Mouse (Mus musculus) intestine, embryonic 15.5 days (tissue): ENCODE results near the gene Apon. TPM values are rescaled to one million over a fixed set of nuclear protein-coding genes. Genes with fewer than 3 reads are reported as not detected.
A peak's percentile ranks its signal among the peaks of the same experiment; 100 is the strongest.

Experiments
- ATAC-seq: fragments of 200-750 bp; cut with Nextera tagmentation; 2 replicates; pipeline ENCODE4 v1.8.0; 2017; ENCODE audit warnings: moderate TSS enrichment, moderate library complexity
- H3K27ac ChIP-seq: fragments of 300-500 bp; sonication (generic); 2 replicates; pipeline ENCODE4 v1.5.1; 2015; ENCODE audit warnings: mild to moderate bottlenecking, inconsistent platforms
- H3K27me3 ChIP-seq: fragments of 300-500 bp; sonication (generic); replicated peaks from 2 replicates; pipeline ENCODE4 v1.6.1; 2015; ENCODE audit warnings: inconsistent platforms
- H3K36me3 ChIP-seq: fragments of 300-500 bp; sonication (generic); 2 replicates; pipeline ENCODE4 v1.6.1; 2015; ENCODE audit warnings: inconsistent platforms
- H3K4me1 ChIP-seq: fragments of 300-500 bp; sonication (generic); replicated peaks from 2 replicates; pipeline ENCODE4 v1.6.1; 2015; ENCODE audit warnings: inconsistent platforms
- H3K4me2 ChIP-seq: fragments of 300-500 bp; sonication (generic); replicated peaks from 2 replicates; pipeline ENCODE4 v1.6.1; 2015; ENCODE audit warnings: mild to moderate bottlenecking, inconsistent platforms
- H3K4me3 ChIP-seq: fragments of 300-500 bp; sonication (generic); replicated peaks from 2 replicates; pipeline ENCODE4 v1.5.1; 2015; ENCODE audit warnings: inconsistent platforms
- H3K9ac ChIP-seq: fragments of 300-500 bp; sonication (generic); 2 replicates; pipeline ENCODE4 v1.6.1; 2015; ENCODE audit warnings: inconsistent platforms
- H3K9me3 ChIP-seq: fragments of 300-500 bp; sonication (generic); 2 replicates; pipeline ENCODE4 v1.6.1; 2016; ENCODE audit warnings: inconsistent platforms
- WGBS: fragments of 180-500 bp; shearing (Covaris S2); methylation state at CpG from one replicate; pipeline ENCODE4 v1.1.7; 2015; 5-methylcytosine and 5-hydroxymethylcytosine counted together
- polyA plus RNA-seq: library from polyadenylated mRNA; unstranded; fragments of >200 nt; fragmentation: Nextera tagmentation; extraction: Ambion mirVana; gene quantifications from 2 replicates; pipeline ENCODE4 v1.2.1, GENCODE M21; 2015

Apon gene
- polyA plus RNA-seq, 1 experiment from 2014 or later, result 0.26 TPM

DNA sequence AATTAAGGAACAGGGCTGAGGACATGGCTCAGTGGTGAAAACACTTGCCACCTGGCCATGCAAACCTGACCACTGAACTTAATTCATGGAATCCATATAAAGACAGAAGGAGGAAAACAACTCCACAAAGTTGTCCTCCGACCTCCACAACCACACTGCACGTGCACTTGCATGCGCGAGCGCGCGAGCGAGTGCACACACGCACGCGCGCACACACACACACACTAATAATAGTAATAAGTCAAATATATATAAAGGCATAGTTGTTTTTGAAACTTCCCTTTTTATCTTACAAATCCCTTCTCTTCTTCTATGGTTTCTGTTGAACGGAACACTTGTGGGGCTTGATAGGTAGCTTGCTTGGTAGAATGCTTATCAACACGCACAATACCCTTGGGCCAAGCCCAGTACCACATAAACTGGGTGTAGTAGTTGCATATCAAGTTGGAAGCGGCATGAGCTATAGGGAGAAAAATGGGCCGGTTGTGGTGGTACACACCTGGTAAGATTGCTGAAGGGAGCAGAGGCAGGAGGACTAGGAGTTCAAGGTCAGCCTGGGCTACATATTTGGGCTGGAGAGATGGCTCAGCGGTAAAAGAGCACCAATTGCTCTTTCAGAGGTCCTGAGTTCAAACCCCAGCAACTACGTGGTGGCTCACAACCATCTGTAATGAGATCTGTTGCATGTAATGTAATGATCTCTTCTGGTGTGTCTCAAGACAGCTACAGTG, 35.3 kb upstream of the Apon start:
- Histone ChIP-seq H3K27me3 (no peaks in the 10 kb centered on the region), H3K4me1 (no peaks in the 10 kb centered on the region), H3K9me3 (no peaks in the 10 kb centered on the region), H3K9ac (no peak overlapping the region), H3K36me3 (no peaks in the 10 kb centered on the region), H3K27ac (no peak overlapping the region), H3K4me2 (no peak overlapping the region), H3K4me3 (no peak overlapping the region)
- 93% methylated on average over 18 of the region's 18 CpGs for WGBS
- no peak for ATAC-seq

DNA sequence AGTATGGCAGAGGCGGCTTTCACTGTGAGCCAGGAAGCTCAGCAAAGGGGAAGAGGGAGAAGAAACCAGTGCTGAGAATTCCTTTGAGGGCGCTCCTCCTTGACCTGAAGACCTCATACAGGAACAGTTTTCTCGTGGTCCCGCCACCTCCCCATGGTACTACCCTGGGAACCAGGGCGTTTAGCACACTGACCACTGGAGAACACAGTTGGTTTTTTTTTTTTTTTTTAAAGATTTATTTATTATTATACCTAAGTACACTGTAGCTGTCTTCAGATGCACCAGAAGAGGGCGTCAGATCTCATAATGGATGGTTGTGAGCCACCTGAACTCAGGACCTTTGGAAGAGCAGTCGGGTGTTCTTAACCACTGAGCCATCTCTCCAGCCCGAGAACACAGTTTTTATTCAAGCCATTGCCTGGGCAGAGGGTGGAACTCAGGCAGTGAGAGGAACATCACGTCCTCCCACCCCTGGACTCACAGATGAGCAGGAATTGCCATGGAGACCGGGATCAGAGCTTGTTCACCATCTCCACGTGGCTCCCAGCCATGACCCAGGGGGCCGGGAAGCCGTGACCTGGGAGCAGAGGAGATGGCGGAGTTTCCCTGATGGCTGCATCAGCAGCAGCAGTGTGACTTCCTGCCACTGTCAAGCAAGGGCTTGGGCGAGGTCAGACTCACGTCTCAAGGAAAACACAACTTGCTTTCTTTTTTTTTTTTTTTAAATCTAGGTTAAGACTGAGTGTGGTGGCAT, 32.2 kb upstream of the Apon start:
- Histone ChIP-seq H3K4me3 (no peak overlapping the region), H3K9me3 (no peaks in the 10 kb centered on the region), H3K4me1 (0 out of 2 replicates have a peak, but pooled peaks cover 3% of the 10 kb centered on the region), H3K36me3 (no peaks in the 10 kb centered on the region), H3K4me2 (no peak overlapping the region), H3K27me3 (no peaks in the 10 kb centered on the region), H3K9ac (no peak overlapping the region), H3K27ac (no peak overlapping the region)
- no peak for ATAC-seq
- 59% methylated on average over 16 of the region's 16 CpGs for WGBS

DNA sequence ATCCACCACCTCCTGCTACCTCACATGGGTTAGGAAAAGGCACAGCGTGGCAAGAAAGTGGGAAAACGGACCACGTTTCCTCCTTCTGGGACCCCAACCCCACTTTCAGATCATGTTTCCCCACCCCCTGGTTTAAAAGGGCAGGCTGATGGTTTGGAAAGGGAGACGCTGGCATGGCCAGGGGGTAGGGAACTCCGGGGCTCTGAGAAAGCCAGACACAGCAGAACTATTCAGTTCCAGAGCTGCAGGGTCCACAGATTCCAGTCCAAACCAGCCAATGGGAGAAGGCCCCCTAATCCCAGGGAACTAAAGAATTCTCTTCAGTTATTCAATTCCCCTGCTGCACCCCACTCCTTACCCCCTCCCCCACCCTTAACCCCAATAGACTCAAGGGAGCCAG, 28.8 kb upstream of the Apon start:
- no peak overlapping the region for H3K27ac ChIP-seq
- no peaks in the 10 kb centered on the region for H3K9me3 ChIP-seq
- 50% methylated on average over 5 of the region's 5 CpGs for WGBS
- no peak overlapping the region for H3K9ac ChIP-seq
- no peak for ATAC-seq
- H3K4me2 ChIP-seq, result no peak overlapping the region
- H3K4me1 ChIP-seq, result 0 out of 2 replicates have a peak, but pooled peaks cover 3% of the 10 kb centered on the region
- no peak overlapping the region for H3K4me3 ChIP-seq
- no peaks in the 10 kb centered on the region for H3K27me3 ChIP-seq
- no peaks in the 10 kb centered on the region for H3K36me3 ChIP-seq

DNA sequence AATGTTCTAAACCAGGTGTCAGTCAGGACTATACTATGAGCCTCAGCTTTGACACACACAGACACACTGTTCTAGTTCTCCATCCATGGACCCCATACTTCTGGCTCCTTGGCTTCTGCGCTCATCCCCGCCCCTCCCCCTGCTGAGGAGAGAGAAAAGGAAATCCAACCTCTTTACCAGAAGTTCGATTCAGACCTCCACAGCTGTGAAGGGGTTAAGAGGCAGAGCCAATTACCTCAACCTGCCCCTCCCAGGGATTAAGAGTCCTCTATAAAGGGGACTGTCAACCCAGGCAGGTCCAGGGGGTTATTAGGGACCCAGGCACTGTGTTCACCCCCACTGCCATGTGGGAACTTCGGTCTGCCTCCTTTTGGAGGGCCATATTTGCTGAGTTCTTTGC, 28.4 kb upstream of the Apon start, which contains the start of gene Mip:
TSS of gene Mip (plus strand) at position 301 of the 400 bp plus-strand sequence.
- ATAC-seq, result no peak
- H3K9ac ChIP-seq, result no peak within 1 kb of the TSS; the same call in 1 of the 2 replicates
- H3K4me2 ChIP-seq, result no peak within 1 kb of the TSS
- H3K27me3 ChIP-seq, result no peaks in the 10 kb centered on the region
- whole genome bisulfite sequencing, result 53% methylated on average over 4 of the region's 4 CpGs
- no peak within 1 kb of the TSS for H3K4me3 ChIP-seq
- H3K4me1 ChIP-seq, result 0 out of 2 replicates have a peak, but pooled peaks cover 3% of the 10 kb centered on the region
- H3K9me3 ChIP-seq, result no peaks in the 10 kb centered on the region
- H3K27ac ChIP-seq, result no peak within 1 kb of the TSS
- H3K36me3 ChIP-seq, result no peaks in the 10 kb centered on the region

DNA sequence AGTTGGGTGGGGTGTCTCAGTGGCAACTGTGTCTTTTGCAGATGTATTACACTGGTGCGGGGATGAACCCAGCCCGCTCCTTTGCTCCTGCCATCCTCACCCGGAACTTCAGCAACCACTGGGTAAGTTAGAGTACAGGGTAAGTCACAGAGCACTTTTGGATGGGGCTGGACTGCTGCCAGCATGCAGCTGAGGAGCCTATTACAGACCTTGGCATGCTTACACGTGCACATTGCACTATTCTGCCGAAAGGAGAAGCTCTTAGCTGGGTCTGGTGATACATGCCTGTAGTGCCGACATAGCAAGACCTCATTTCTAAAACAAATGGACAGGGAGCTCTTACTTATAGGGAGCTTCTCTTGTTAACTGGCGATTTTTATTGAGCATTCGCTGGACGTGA, 26.3 kb upstream of the Apon start:
- Histone ChIP-seq H3K36me3 (no peaks in the 10 kb centered on the region), H3K27ac (no peak overlapping the region), H3K9ac (no peak overlapping the region), H3K4me1 (peaks cover 8% of the 10 kb centered on the region; the same call in 1 of the 2 replicates), H3K9me3 (no peaks in the 10 kb centered on the region), H3K27me3 (no peaks in the 10 kb centered on the region), H3K4me3 (no peak overlapping the region), H3K4me2 (no peak overlapping the region)
- ATAC-seq, result no peak
- WGBS, result 79% methylated on average over 9 of the region's 9 CpGs

DNA sequence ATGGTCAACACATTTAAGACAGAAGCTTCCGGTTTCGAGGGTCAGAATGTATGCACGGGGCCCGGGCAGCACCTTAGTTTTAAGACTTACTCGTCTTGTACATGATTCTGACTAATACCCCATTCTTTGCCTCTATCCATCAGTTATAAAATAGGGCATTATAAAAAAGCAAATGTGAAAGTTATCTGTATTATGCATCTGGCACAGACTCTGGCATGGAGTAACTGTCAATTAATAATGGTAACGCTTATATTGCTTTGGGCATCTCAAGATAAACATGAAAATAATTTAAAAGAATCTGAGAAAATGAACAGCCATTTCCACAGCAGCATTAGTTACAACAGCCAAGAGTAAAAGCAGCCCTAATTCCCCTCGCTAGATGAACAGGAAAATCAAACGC, 25.9 kb upstream of the Apon start:
- Histone ChIP-seq H3K4me3 (no peak overlapping the region), H3K27ac (no peak overlapping the region), H3K9me3 (no peaks in the 10 kb centered on the region), H3K36me3 (no peaks in the 10 kb centered on the region), H3K4me2 (no peak overlapping the region), H3K27me3 (no peaks in the 10 kb centered on the region), H3K4me1 (peaks cover 8% of the 10 kb centered on the region; the same call in 1 of the 2 replicates), H3K9ac (no peak overlapping the region)
- ATAC-seq, result no peak
- 90% methylated on average over 8 of the region's 8 CpGs for WGBS

DNA sequence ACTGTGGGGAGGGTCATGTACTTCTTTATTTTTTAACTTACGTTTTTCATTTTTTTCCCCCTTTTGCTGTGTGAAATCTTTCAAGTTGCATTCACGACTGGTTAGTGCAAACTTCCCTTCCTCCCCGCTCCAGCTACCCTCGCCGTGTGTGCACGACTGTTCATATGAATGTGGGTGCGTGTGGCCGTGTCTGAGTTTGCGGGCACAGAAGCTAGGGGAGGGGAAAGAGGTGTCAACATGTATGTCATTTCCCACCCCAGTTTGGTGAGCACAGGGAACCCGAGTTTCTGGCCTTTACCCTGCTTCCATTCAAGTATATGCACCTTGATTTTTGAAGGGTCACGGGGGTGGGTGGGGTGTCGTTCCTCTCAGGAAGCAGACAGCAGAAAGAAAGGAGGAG, 23.3 kb upstream of the Apon start:
- H3K36me3 ChIP-seq, result 0 out of 2 replicates have a peak, but pooled peaks cover 3% of the 10 kb centered on the region
- no peak overlapping the region for H3K4me2 ChIP-seq
- H3K9me3 ChIP-seq, result no peaks in the 10 kb centered on the region
- WGBS, result 71% methylated on average over 12 of the region's 12 CpGs
- H3K4me3 ChIP-seq, result no peak overlapping the region
- no peaks in the 10 kb centered on the region for H3K27me3 ChIP-seq
- ATAC-seq, result no peak
- H3K9ac ChIP-seq, result no peak overlapping the region
- H3K4me1 ChIP-seq, result peaks cover 8% of the 10 kb centered on the region; the same call in 1 of the 2 replicates
- no peak overlapping the region for H3K27ac ChIP-seq

DNA sequence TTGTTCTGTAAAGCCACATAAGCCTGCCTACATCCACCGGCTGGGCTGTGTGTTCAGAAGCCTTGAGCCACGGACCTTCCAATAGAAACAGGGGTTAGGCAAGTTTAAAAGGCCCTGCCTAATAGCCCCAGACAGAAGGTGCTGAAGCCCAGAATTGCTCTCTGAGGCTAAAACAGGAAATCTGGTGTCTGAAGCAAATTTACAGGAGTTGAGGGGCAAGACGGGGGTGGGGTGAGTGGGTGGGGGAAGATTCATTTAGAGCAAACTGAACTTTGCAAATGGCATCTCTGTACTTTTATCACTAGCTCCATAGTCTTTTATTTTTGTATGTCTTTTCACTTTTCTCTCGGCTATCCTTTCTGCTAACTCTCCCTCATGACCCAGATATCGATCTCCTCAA, 22.8 kb upstream of the Apon start:
- WGBS, result 5% methylated on average over 5 of the region's 5 CpGs
- peak overlapping the region; percentile 65; the same call in 1 of the 2 replicates for H3K9ac ChIP-seq
- no peak for ATAC-seq
- no peaks in the 10 kb centered on the region for H3K9me3 ChIP-seq
- H3K4me2 ChIP-seq, result peak overlapping the region; percentile 62
- 0 out of 2 replicates have a peak, but pooled peaks cover 4% of the 10 kb centered on the region for H3K36me3 ChIP-seq
- H3K27ac ChIP-seq, result peak overlapping the region; percentile 90
- peaks cover 5% of the 10 kb centered on the region; the same call in 1 of the 2 replicates for H3K4me1 ChIP-seq
- no peaks in the 10 kb centered on the region for H3K27me3 ChIP-seq
- peak overlapping the region; percentile 81 for H3K4me3 ChIP-seq

DNA sequence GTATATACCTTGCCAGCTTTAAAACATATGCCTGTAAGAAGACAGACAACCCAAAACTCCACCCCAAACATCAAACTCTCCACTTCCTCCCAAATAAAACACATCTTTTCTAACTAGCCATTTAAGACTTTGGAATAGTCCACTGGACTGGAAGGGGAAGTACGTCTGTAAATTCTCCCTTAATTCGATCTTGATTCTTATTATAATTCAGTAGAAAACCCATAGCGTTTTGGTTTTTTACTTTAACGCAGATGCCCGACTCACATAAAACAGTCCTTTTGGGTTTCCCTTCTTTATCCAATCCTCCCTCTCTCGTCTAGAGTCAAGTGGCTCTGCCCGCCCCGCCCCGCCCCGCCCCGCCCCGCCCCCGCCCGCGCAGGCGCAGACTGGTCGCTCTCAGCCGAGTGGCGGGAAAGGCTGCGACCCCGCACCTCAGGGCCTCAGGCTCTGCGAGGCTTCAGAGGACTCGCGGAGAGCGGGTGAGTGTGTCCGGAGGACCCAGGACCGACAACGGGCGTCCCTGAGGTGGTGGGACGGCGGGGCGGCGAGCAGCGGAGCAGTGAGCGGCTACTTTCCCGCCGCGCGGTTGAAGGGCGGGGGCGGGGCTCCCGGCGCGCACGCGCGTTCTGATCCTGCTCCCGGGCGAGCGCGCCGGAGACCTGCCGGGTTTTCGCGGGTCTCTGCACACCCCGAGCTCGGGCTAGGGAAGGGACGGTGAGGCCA, 22.0 kb upstream of the Apon start, which contains the start of gene Timeless:
TSS of gene Timeless (plus strand) at position 369 of the 723 bp plus-strand sequence.
- H3K27ac ChIP-seq, result peak within 1 kb of the TSS; percentile 90

DNA sequence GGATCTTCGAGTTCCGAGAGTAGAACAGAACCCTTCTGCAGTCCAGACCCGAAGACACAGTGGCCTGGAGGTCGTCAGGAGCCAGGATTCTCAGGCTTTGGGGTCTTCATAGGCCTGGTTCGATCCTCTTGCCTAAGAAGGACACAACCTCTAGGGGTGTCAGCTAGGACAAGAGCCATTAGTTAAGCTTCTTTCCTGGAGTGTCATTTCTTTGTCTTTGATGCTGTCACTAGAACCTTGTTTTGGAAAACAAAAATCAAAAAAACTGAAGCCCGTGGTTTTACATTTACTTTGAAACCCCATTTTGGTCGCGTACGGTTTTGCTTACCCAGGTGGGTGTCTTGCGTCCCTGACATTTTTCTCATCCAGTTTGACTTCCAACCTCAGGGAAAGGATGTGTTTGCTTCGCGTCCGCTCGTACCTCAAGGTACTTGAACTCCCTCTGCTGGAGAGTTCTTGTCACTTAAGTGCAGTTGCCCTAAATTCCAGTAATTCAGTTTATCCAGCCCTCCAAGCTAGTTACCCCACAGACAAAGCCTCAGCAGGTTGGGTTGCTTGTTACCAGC, 21.4 kb upstream of the Apon start:
- under 1% methylated on average over 14 of the region's 14 CpGs for WGBS
- Histone ChIP-seq H3K4me3 (peak overlapping the region; percentile 81), H3K27ac (peak overlapping the region; percentile 90), H3K9ac (peak overlapping the region; percentile 65), H3K36me3 (0 out of 2 replicates have a peak, but pooled peaks cover 4% of the 10 kb centered on the region), H3K9me3 (no peaks in the 10 kb centered on the region), H3K27me3 (no peaks in the 10 kb centered on the region), H3K4me1 (peaks cover 5% of the 10 kb centered on the region; the same call in 1 of the 2 replicates), H3K4me2 (peak overlapping the region; percentile 62)
- ATAC-seq, result peak; percentile 69

More for the DNA sequence above, 22.0 kb upstream of the Apon start, which contains the start of gene Timeless:
- Histone ChIP-seq H3K36me3 (0 out of 2 replicates have a peak, but pooled peaks cover 4% of the 10 kb centered on the region), H3K9ac (peak within 1 kb of the TSS; percentile 65), H3K27me3 (no peaks in the 10 kb centered on the region), H3K4me1 (peaks cover 5% of the 10 kb centered on the region; the same call in 1 of the 2 replicates), H3K4me2 (peak within 1 kb of the TSS; percentile 62), H3K9me3 (no peaks in the 10 kb centered on the region), H3K4me3 (peak within 1 kb of the TSS; percentile 81)
- under 1% methylated on average over 58 of the region's 58 CpGs for WGBS
- ATAC-seq, result peak; percentile 97

DNA sequence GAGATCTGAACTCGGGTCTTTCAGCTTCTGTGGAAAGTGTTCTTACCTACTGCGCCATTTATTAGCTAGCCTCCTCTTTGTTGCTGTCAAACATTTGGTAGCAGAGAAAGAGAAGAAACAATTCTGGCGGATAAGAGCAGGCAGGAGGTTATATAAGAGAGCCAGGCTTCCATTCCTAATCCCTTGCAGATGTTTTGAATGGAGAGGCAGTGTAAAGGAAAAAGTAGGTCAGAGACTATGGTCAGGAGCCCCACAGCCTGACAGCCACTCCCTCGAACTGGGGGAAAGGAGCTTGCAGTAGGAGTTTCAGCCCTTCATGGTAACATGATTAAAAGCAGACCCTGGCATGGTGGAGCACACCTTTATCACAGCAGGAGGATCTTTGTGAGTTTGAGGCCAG, 17.6 kb upstream of the Apon start:
- Histone ChIP-seq H3K9me3 (no peaks in the 10 kb centered on the region), H3K4me1 (no peaks in the 10 kb centered on the region), H3K36me3 (peaks cover 11% of the 10 kb centered on the region), H3K4me2 (no peak overlapping the region), H3K9ac (no peak overlapping the region), H3K27ac (no peak overlapping the region), H3K27me3 (no peaks in the 10 kb centered on the region), H3K4me3 (no peak overlapping the region)
- no peak for ATAC-seq
- WGBS, result 72% methylated on average over 4 of the region's 4 CpGs
